10 mouse cellular contexts compared by ENCODE assay signal in the genomic region with DNA sequence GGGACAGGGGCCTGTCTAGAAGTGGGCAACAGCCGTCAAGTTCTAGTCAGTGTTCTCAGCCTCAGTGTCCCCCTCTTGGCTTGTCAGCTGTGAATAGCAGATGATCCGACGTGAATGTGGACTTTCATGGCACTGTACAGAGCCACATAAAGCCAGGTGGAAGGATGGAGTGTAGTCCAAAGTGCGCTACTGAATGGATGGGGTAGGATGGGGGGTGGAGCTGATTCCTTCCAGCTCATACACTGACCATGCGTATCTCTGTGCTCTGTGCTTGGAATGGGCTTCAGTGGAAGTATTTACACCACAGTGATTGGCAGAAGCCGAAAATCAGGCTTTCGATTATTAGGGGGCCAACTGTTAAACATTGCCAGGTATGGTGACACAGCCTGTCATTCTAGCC.
"Had no signal": no experiment of that assay in that cellular context is flagged by ENCODE, and none has a peak within 500 bp of the region (broad histone marks: within the 10 kb centered on the region; RNA-seq: fewer than 3 reads in every experiment).

No protein-coding gene starts in this region.

- H3K4me3 ChIP-seq: neural tube, embryonic 12.5 days had no signal

- H3K27ac ChIP-seq: hindbrain, postnatal 0 days; neural tube, embryonic 12.5 days; stomach, postnatal 0 days had no signal

- ATAC-seq: hindbrain, postnatal 0 days; lung, postnatal 0 days had no signal

- H3K4me2 ChIP-seq: neural tube, embryonic 12.5 days had no signal

- DNase-seq: kidney, adult 11 months; kidney, postnatal 36 days; lung, adult 2 months; lung, postnatal 36 days; midbrain, embryonic 14.5 days; thymus, postnatal 4 days had no signal

- H3K9me3 ChIP-seq: neural tube, embryonic 12.5 days had no signal

- H3K9ac ChIP-seq: neural tube, embryonic 12.5 days had no signal

- H3K27me3 ChIP-seq: neural tube, embryonic 12.5 days had no signal

- H3K36me3 ChIP-seq: neural tube, embryonic 12.5 days had no signal
